Mouse (Mus musculus): ENCODE measurements around the gene Mgll.

DNA sequence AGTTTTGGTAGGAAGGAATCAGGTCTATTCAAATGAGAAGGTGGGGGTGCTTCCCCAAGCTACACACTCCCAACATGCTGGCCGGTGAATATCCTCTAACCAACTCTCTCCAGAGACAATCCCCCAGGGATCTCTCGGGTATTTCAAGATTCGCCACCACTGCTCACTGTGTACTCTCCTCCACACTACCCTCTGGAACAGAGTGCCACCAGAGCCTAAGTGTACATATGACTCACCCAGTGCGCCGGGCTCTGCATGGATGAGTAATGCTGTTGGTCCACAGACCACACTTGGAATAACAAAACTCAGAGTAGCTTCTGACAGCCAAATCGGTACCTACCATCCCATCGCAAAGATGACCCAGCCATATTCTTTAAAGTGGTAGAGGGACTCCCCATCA lies 145.2 kb downstream of the Mgll start:
- TF ChIP-seq CTCF (IDR thresholded peaks at IDR 0.05; ENCODE audit: control insufficient read depth, insufficient read depth, low read length) (no peak), POLR2A (IDR thresholded peaks at IDR 0.05; ENCODE audit: borderline replicate concordance, control insufficient read depth, low read depth, low read length) (no peak)
